Mouse (Mus musculus) stomach, postnatal 0 days (tissue): ENCODE measurements around the gene Tmem178b.

Source experiments
- CTCF ChIP-seq: IDR thresholded peaks from 2 replicates; pipeline ENCODE4 v1.5.1; 2016; ENCODE audit warnings: antibody characterized with exemption, low read depth, mild to moderate bottlenecking, moderate library complexity
- EP300 ChIP-seq: optimal IDR thresholded peaks from 2 replicates; pipeline ENCODE3; 2016; ENCODE audit warnings: antibody characterized with exemption

GRCm38 (mm10) chr6:40078353-40078752 lies 205.3 kb downstream of the Tmem178b start:
- no peak for TF ChIP-seq CTCF
- TF ChIP-seq EP300, result no peak
